Mouse (Mus musculus) left cerebral cortex, adult 18-20 months (tissue): Measurements from ENCODE around the gene Ikbke. TPM values are rescaled to one million over a fixed set of nuclear protein-coding genes. Genes with fewer than 3 reads are reported as not detected.
"Not testable (repeated sequence)": the region's sequence is repeated elsewhere in the genome, so short reads cannot be mapped to it uniquely, and the experiment has no call there.

Source experiments
- DNase-seq, 2 experiments: peaks; one replicate each; pipeline ENCODE4 v3.0.0; 2021 to 2022; ENCODE audit warnings: low spot score in 2 of 2, mixed read lengths in 1 of 2
- total RNA-seq, 2 experiments: library from RNA; stranded (reverse); gene quantifications; 2 replicates each; pipeline ENCODE4 v1.2.3; 2021

Ikbke gene
- total RNA-seq, 2 experiments from 2014 or later = 1.5 to 1.8 TPM

- no peak for DNase-seq
Measured at GRCm38 (mm10) chr1:131284167-131284566, 4.8 kb upstream of the Ikbke start.

GRCm38 (mm10) chr1:131281731-131282130 lies 2.3 kb upstream of the Ikbke start:
- DNase-seq = no peak

- no peak for DNase-seq
Measured at GRCm38 (mm10) chr1:131280280-131280679, 874 bp upstream of the Ikbke start.

- DNase-seq = no peak
Measured at GRCm38 (mm10) chr1:131278606-131279455, 575 bp downstream of the Ikbke start.

GRCm38 (mm10) chr1:131276831-131277230 lies 2.6 kb downstream of the Ikbke start:
- no peak for DNase-seq

- DNase-seq = no peak
Measured at GRCm38 (mm10) chr1:131275577-131275976, 3.8 kb downstream of the Ikbke start.

- DNase-seq = no peak
Measured at GRCm38 (mm10) chr1:131274725-131275539, 4.5 kb downstream of the Ikbke start.

GRCm38 (mm10) chr1:131269797-131270578 lies 9.4 kb downstream of the Ikbke start:
- DNase-seq = peak; percentile 80 to 85

GRCm38 (mm10) chr1:131268776-131269175 lies 10.6 kb downstream of the Ikbke start:
- DNase-seq = no peak

- DNase-seq = no peak
Measured at GRCm38 (mm10) chr1:131263905-131264304, 15.5 kb downstream of the Ikbke start.

- DNase-seq = peak; percentile 73 to 80
Measured at GRCm38 (mm10) chr1:131260309-131260656, 19.1 kb downstream of the Ikbke start.

- no peak for DNase-seq
Measured at GRCm38 (mm10) chr1:131259632-131260308, 19.6 kb downstream of the Ikbke start.

GRCm38 (mm10) chr1:131257288-131257687 lies 22.1 kb downstream of the Ikbke start:
- no peak for DNase-seq

- not testable (repeated sequence) for DNase-seq
Measured at GRCm38 (mm10) chr1:131252516-131253250, 26.7 kb downstream of the Ikbke start.

GRCm38 (mm10) chr1:131246433-131247395 lies 32.7 kb downstream of the Ikbke start:
- DNase-seq = peak; percentile 55

GRCm38 (mm10) chr1:131245926-131246325 lies 33.5 kb downstream of the Ikbke start:
- DNase-seq = peak; percentile 53 to 58

- peak; percentile 60 to 75 for DNase-seq
Measured at GRCm38 (mm10) chr1:131245089-131245856, 34.1 kb downstream of the Ikbke start, which contains the start of gene Rassf5. Gene Rassf5, minus strand, starts transcription at chr1:131245258.

- DNase-seq = peak; percentile 19 to 38
Measured at GRCm38 (mm10) chr1:131244536-131245088, 34.8 kb downstream of the Ikbke start.
